Mouse (Mus musculus): ENCODE results near the gene Dda1.
A peak's percentile ranks its signal among the peaks of the same experiment; 100 is the strongest.

Dda1 gene

GRCm38 (mm10) chr8:71497077-71497645 lies 28.2 kb downstream of the Dda1 start:
- DNase-seq = no peak

GRCm38 (mm10) chr8:71497881-71498501 lies 29.0 kb downstream of the Dda1 start:
- DNase-seq = no peak

GRCm38 (mm10) chr8:71498816-71499690 lies 30.1 kb downstream of the Dda1 start:
- no peak for DNase-seq

- DNase-seq = no peak
Observed at GRCm38 (mm10) chr8:71504349-71504748, 35.4 kb downstream of the Dda1 start.

GRCm38 (mm10) chr8:71505326-71505725 lies 36.3 kb downstream of the Dda1 start:
- DNase-seq = no peak

GRCm38 (mm10) chr8:71505979-71506378 lies 37.0 kb downstream of the Dda1 start:
- DNase-seq = no peak

GRCm38 (mm10) chr8:71507589-71508104 lies 38.6 kb downstream of the Dda1 start:
- no peak for DNase-seq

- no peak for DNase-seq
Observed at GRCm38 (mm10) chr8:71509316-71509715, 40.3 kb downstream of the Dda1 start.

- no peak for DNase-seq
Observed at GRCm38 (mm10) chr8:71511644-71512043, 42.6 kb downstream of the Dda1 start, which contains the start of gene Plvap. Gene Plvap (minus strand): TSS chr8:71511752.

GRCm38 (mm10) chr8:71513018-71513754 lies 44.2 kb downstream of the Dda1 start:
- no peak for DNase-seq

GRCm38 (mm10) chr8:71515043-71515442 lies 46.0 kb downstream of the Dda1 start:
- DNase-seq = no peak

GRCm38 (mm10) chr8:71516786-71517185 lies 47.8 kb downstream of the Dda1 start:
- DNase-seq = no peak

- peak; percentile 57 to 64 for DNase-seq
Observed at GRCm38 (mm10) chr8:71519037-71519825, 50.2 kb downstream of the Dda1 start.

- peak; percentile 94 to 95 for DNase-seq
Observed at GRCm38 (mm10) chr8:71521634-71522033, 52.6 kb downstream of the Dda1 start.

GRCm38 (mm10) chr8:71525226-71526050 lies 56.4 kb downstream of the Dda1 start, which contains the start of gene Ccdc194:
Gene Ccdc194 (minus strand): TSS chr8:71525711.
- DNase-seq = no peak
